Mouse (Mus musculus): ENCODE measurements around the gene Lamb1. TPM values are rescaled to one million over a fixed set of nuclear protein-coding genes. Genes with fewer than 3 reads are reported as not detected.
A peak's percentile ranks its signal among the peaks of the same experiment; 100 is the strongest.

Gene Lamb1
- polyA plus RNA-seq, 1 experiment, result 23.8 TPM

GRCm38 (mm10) chr12:31294996-31295395, 30.0 kb downstream of the Lamb1 start:
- no peak overlapping the region for H3K4me3 ChIP-seq (ENCODE audit: low read depth, low read length)
- TF ChIP-seq POLR2A (IDR thresholded peaks at IDR 0.05; ENCODE audit: low read depth, low read length) (no peak), CTCF (IDR thresholded peaks at IDR 0.05; ENCODE audit: extremely low read depth, insufficient read length, insufficient replicate concordance, low read depth, low read length) (no peak)
- no peaks in the 10 kb centered on the region for H3K36me3 ChIP-seq (ENCODE audit: control insufficient read depth, insufficient read depth, low read length)
- no peak overlapping the region for H3K27ac ChIP-seq (ENCODE audit: insufficient read depth, low read depth, low read length)
- 30% methylated on average over 11 of the region's 11 CpGs for WGBS
- H3K27me3 ChIP-seq (ENCODE audit: control insufficient read depth, insufficient read depth, low read length), result no peaks in the 10 kb centered on the region; the same call in 1 of the 2 replicates
- peaks cover 8% of the 10 kb centered on the region for H3K4me1 ChIP-seq (ENCODE audit: control insufficient read depth, insufficient read depth, insufficient read length, low read length)

GRCm38 (mm10) chr12:31295505-31295904, 30.5 kb downstream of the Lamb1 start:
- Histone ChIP-seq H3K27me3 (ENCODE audit: control insufficient read depth, insufficient read depth, low read length) (no peaks in the 10 kb centered on the region; the same call in 1 of the 2 replicates), H3K4me1 (ENCODE audit: control insufficient read depth, insufficient read depth, insufficient read length, low read length) (peaks cover 8% of the 10 kb centered on the region), H3K4me3 (ENCODE audit: low read depth, low read length) (no peak overlapping the region), H3K36me3 (ENCODE audit: control insufficient read depth, insufficient read depth, low read length) (peaks cover 3% of the 10 kb centered on the region; the same call in 1 of the 2 replicates), H3K27ac (ENCODE audit: insufficient read depth, low read depth, low read length) (no peak overlapping the region)
- WGBS, result 25% methylated on average over 3 of the region's 3 CpGs
- no peak for TF ChIP-seq CTCF (IDR thresholded peaks at IDR 0.05; ENCODE audit: extremely low read depth, insufficient read length, insufficient replicate concordance, low read depth, low read length)
- no peak for TF ChIP-seq POLR2A (IDR thresholded peaks at IDR 0.05; ENCODE audit: low read depth, low read length)

GRCm38 (mm10) chr12:31296097-31296496, 31.1 kb downstream of the Lamb1 start:
- Histone ChIP-seq H3K4me1 (ENCODE audit: control insufficient read depth, insufficient read depth, insufficient read length, low read length) (peaks cover 8% of the 10 kb centered on the region), H3K27me3 (ENCODE audit: control insufficient read depth, insufficient read depth, low read length) (no peaks in the 10 kb centered on the region; the same call in 1 of the 2 replicates), H3K27ac (ENCODE audit: insufficient read depth, low read depth, low read length) (0 out of 2 replicates have a peak overlapping the region, but pooled peaks have one; percentile 6), H3K4me3 (ENCODE audit: low read depth, low read length) (no peak overlapping the region), H3K36me3 (ENCODE audit: control insufficient read depth, insufficient read depth, low read length) (peaks cover 3% of the 10 kb centered on the region; the same call in 1 of the 2 replicates)
- no peak for TF ChIP-seq POLR2A (IDR thresholded peaks at IDR 0.05; ENCODE audit: low read depth, low read length)
- TF ChIP-seq CTCF (IDR thresholded peaks at IDR 0.05; ENCODE audit: extremely low read depth, insufficient read length, insufficient replicate concordance, low read depth, low read length), result no peak
- WGBS, result 64% methylated on average over 4 of the region's 4 CpGs

GRCm38 (mm10) chr12:31298122-31298521, 33.1 kb downstream of the Lamb1 start:
- H3K4me3 ChIP-seq (ENCODE audit: low read depth, low read length), result no peak overlapping the region
- no peak overlapping the region for H3K27ac ChIP-seq (ENCODE audit: insufficient read depth, low read depth, low read length)
- peaks cover 10% of the 10 kb centered on the region for H3K4me1 ChIP-seq (ENCODE audit: control insufficient read depth, insufficient read depth, insufficient read length, low read length)
- H3K27me3 ChIP-seq (ENCODE audit: control insufficient read depth, insufficient read depth, low read length), result no peaks in the 10 kb centered on the region; the same call in 1 of the 2 replicates
- H3K36me3 ChIP-seq (ENCODE audit: control insufficient read depth, insufficient read depth, low read length), result peaks cover 3% of the 10 kb centered on the region; the same call in 1 of the 2 replicates
- TF ChIP-seq CTCF (IDR thresholded peaks at IDR 0.05; ENCODE audit: extremely low read depth, insufficient read length, insufficient replicate concordance, low read depth, low read length), result no peak
- 74% methylated on average over 4 of the region's 4 CpGs for WGBS

- WGBS, result 87% methylated on average over 8 of the region's 8 CpGs
- no peak overlapping the region for H3K4me3 ChIP-seq (ENCODE audit: low read depth, low read length)
- no peaks in the 10 kb centered on the region; the same call in 1 of the 2 replicates for H3K27me3 ChIP-seq (ENCODE audit: control insufficient read depth, insufficient read depth, low read length)
- H3K36me3 ChIP-seq (ENCODE audit: control insufficient read depth, insufficient read depth, low read length), result peaks cover 4% of the 10 kb centered on the region; the same call in 1 of the 2 replicates
- TF ChIP-seq POLR2A (IDR thresholded peaks at IDR 0.05; ENCODE audit: low read depth, low read length) (no peak), CTCF (IDR thresholded peaks at IDR 0.05; ENCODE audit: extremely low read depth, insufficient read length, insufficient replicate concordance, low read depth, low read length) (no peak)
- H3K27ac ChIP-seq (ENCODE audit: insufficient read depth, low read depth, low read length), result no peak overlapping the region
- peaks cover 9% of the 10 kb centered on the region for H3K4me1 ChIP-seq (ENCODE audit: control insufficient read depth, insufficient read depth, insufficient read length, low read length)
Observed at GRCm38 (mm10) chr12:31298530-31298929, 33.5 kb downstream of the Lamb1 start.

GRCm38 (mm10) chr12:31299126-31299525, 34.1 kb downstream of the Lamb1 start:
- TF ChIP-seq CTCF (IDR thresholded peaks at IDR 0.05; ENCODE audit: extremely low read depth, insufficient read length, insufficient replicate concordance, low read depth, low read length) (no peak), POLR2A (IDR thresholded peaks at IDR 0.05; ENCODE audit: low read depth, low read length) (no peak)
- H3K27ac ChIP-seq (ENCODE audit: insufficient read depth, low read depth, low read length), result no peak overlapping the region
- H3K4me3 ChIP-seq (ENCODE audit: low read depth, low read length), result no peak overlapping the region
- H3K27me3 ChIP-seq (ENCODE audit: control insufficient read depth, insufficient read depth, low read length), result no peaks in the 10 kb centered on the region; the same call in 1 of the 2 replicates
- peaks cover 4% of the 10 kb centered on the region; the same call in 1 of the 2 replicates for H3K36me3 ChIP-seq (ENCODE audit: control insufficient read depth, insufficient read depth, low read length)
- peaks cover 6% of the 10 kb centered on the region for H3K4me1 ChIP-seq (ENCODE audit: control insufficient read depth, insufficient read depth, insufficient read length, low read length)
- 90% methylated on average over 3 of the region's 3 CpGs for WGBS

- H3K36me3 ChIP-seq (ENCODE audit: control insufficient read depth, insufficient read depth, low read length), result peaks cover 4% of the 10 kb centered on the region; the same call in 1 of the 2 replicates
- no peak overlapping the region for H3K4me3 ChIP-seq (ENCODE audit: low read depth, low read length)
Observed at GRCm38 (mm10) chr12:31299676-31300197, 34.7 kb downstream of the Lamb1 start.

More at GRCm38 (mm10) chr12:31299676-31300197, 34.7 kb downstream of the Lamb1 start:
- no peak for TF ChIP-seq CTCF (IDR thresholded peaks at IDR 0.05; ENCODE audit: extremely low read depth, insufficient read length, insufficient replicate concordance, low read depth, low read length)
- no peak for TF ChIP-seq POLR2A (IDR thresholded peaks at IDR 0.05; ENCODE audit: low read depth, low read length)
- H3K27ac ChIP-seq (ENCODE audit: insufficient read depth, low read depth, low read length), result no peak overlapping the region
- H3K4me1 ChIP-seq (ENCODE audit: control insufficient read depth, insufficient read depth, insufficient read length, low read length), result peaks cover 3% of the 10 kb centered on the region
- 76% methylated on average over 14 of the region's 14 CpGs for WGBS
- no peaks in the 10 kb centered on the region; the same call in 1 of the 2 replicates for H3K27me3 ChIP-seq (ENCODE audit: control insufficient read depth, insufficient read depth, low read length)

Measured in small intestine, adult 2 months (tissue).